Mouse (Mus musculus) limb, embryonic 14.5 days (tissue): ENCODE measurements around the gene Prrx2. TPM values are rescaled to one million over a fixed set of nuclear protein-coding genes. Genes with fewer than 3 reads are reported as not detected.

Source experiments
- ATAC-seq: fragments of 200-750 bp; cut with Nextera tagmentation; 2 replicates; pipeline ENCODE4 v1.8.0; 2017; ENCODE audit warnings: low read depth, moderate number of reproducible peaks, moderate TSS enrichment; ENCODE audit not compliant: low FRiP score
- DNase-seq: peaks from one replicate; pipeline ENCODE4 v3.0.0-alpha.2; 2015; ENCODE audit warnings: low spot score
- H3K27ac ChIP-seq: fragments of 300-500 bp; sonication (generic); replicated peaks from 2 replicates; pipeline ENCODE4 v1.5.1; 2014; ENCODE audit warnings: low read depth, mild to moderate bottlenecking, low read length, moderate library complexity, mixed read lengths
- H3K27me3 ChIP-seq: fragments of 300-500 bp; sonication (generic); 2 replicates; pipeline ENCODE4 v1.6.1; 2014; ENCODE audit warnings: low read length, mixed read lengths; ENCODE audit not compliant: control insufficient read depth, insufficient read depth
- H3K36me3 ChIP-seq: fragments of 300-500 bp; sonication (generic); 2 replicates; pipeline ENCODE4 v1.6.1; 2014; ENCODE audit warnings: mild to moderate bottlenecking, low read length, moderate library complexity, mixed read lengths; ENCODE audit not compliant: control insufficient read depth, insufficient read depth
- H3K4me1 ChIP-seq: fragments of 300-500 bp; sonication (generic); 2 replicates; pipeline ENCODE4 v1.6.1; 2014; ENCODE audit warnings: antibody characterized with exemption, low read length, mixed read lengths; ENCODE audit not compliant: control insufficient read depth, insufficient read depth
- H3K4me2 ChIP-seq: fragments of 300-500 bp; sonication (generic); replicated peaks from 2 replicates; pipeline ENCODE4 v1.6.1; 2014; ENCODE audit warnings: low read depth, mild to moderate bottlenecking, low read length, moderate library complexity; ENCODE audit not compliant: severe bottlenecking
- H3K4me3 ChIP-seq: fragments of 300-500 bp; sonication (generic); replicated peaks from 2 replicates; pipeline ENCODE4 v1.5.1; 2014; ENCODE audit warnings: low read length
- H3K9ac ChIP-seq: fragments of 300-500 bp; sonication (generic); 2 replicates; pipeline ENCODE4 v1.6.1; 2014; ENCODE audit warnings: mild to moderate bottlenecking, low read depth, low read length, moderate library complexity; ENCODE audit not compliant: severe bottlenecking
- H3K9me3 ChIP-seq: fragments of 300-500 bp; sonication (generic); 2 replicates; pipeline ENCODE4 v1.6.1; 2016; ENCODE audit warnings: low read length; ENCODE audit not compliant: control insufficient read depth
- POLR2A ChIP-seq: fragments of 200-500 bp; IDR thresholded peaks from 2 replicates; pipeline ENCODE4 v1.8.0; 2012; ENCODE audit warnings: inconsistent platforms, mild to moderate bottlenecking, moderate library complexity, borderline replicate concordance; ENCODE audit not compliant: insufficient read depth, insufficient read length; ENCODE audit errors: extremely low read depth
- WGBS: fragments of 180-500 bp; shearing (Covaris S2); extraction: QIAGEN DNeasy Blood & Tissue Kit; methylation state at CpG from one replicate; pipeline ENCODE4 v1.1.7; 2014; 5-methylcytosine and 5-hydroxymethylcytosine counted together
- polyA plus RNA-seq, 2 experiments: library from polyadenylated mRNA; depleted of rRNA in 1 of 2; stranded (reverse) in 1 of 2; unstranded in 1 of 2; fragments of >200 nt; fragmentation: Nextera tagmentation in 1 of 2; extraction: Ambion mirVana in 1 of 2; gene quantifications; 2 replicates each; pipeline versions ENCODE4 v1.2.1 to v1.2.3; 2012 to 2014

Prrx2 gene
- polyA plus RNA-seq, 2 experiments, result 93.1 to 176 TPM

GRCm38 (mm10) chr2:30795889-30796275 lies 38.9 kb upstream of the Prrx2 start:
- H3K36me3 ChIP-seq, result no peaks in the 10 kb centered on the region
- no peak overlapping the region for H3K9ac ChIP-seq
- peak overlapping the region; percentile 44 for H3K4me2 ChIP-seq
- WGBS, result 57% methylated on average over 5 of the region's 5 CpGs
- ATAC-seq, result no peak
- peaks cover 19% of the 10 kb centered on the region for H3K4me1 ChIP-seq
- H3K4me3 ChIP-seq, result peak overlapping the region; percentile 26
- DNase-seq, result no peak
- no peak for TF ChIP-seq POLR2A
- H3K27me3 ChIP-seq, result no peaks in the 10 kb centered on the region
- 0 out of 2 replicates have a peak overlapping the region, but pooled peaks have one; percentile 48 for H3K27ac ChIP-seq
- H3K9me3 ChIP-seq, result no peaks in the 10 kb centered on the region

GRCm38 (mm10) chr2:30796382-30796781 lies 38.4 kb upstream of the Prrx2 start:
- Histone ChIP-seq H3K27me3 (0 out of 2 replicates have a peak, but pooled peaks cover under 1% of the 10 kb centered on the region), H3K36me3 (no peaks in the 10 kb centered on the region), H3K4me3 (peak overlapping the region; percentile 26), H3K9me3 (no peaks in the 10 kb centered on the region), H3K4me2 (peak overlapping the region; percentile 44), H3K4me1 (peaks cover 23% of the 10 kb centered on the region), H3K27ac (0 out of 2 replicates have a peak overlapping the region, but pooled peaks have one; percentile 48), H3K9ac (no peak overlapping the region)
- WGBS, result 6% methylated on average over 11 of the region's 11 CpGs
- no peak for TF ChIP-seq POLR2A
- DNase-seq (peak; percentile 95), ATAC-seq (peak; percentile 51)

- no peak for DNase-seq
- Histone ChIP-seq H3K36me3 (no peaks in the 10 kb centered on the region), H3K27me3 (0 out of 2 replicates have a peak, but pooled peaks cover 10% of the 10 kb centered on the region), H3K4me2 (no peak overlapping the region), H3K4me3 (no peak overlapping the region), H3K27ac (no peak overlapping the region), H3K9me3 (no peaks in the 10 kb centered on the region), H3K9ac (no peak overlapping the region), H3K4me1 (peaks cover 25% of the 10 kb centered on the region)
- ATAC-seq, result no peak
- 83% methylated on average over 3 of the region's 3 CpGs for WGBS
- TF ChIP-seq POLR2A, result no peak
Measured at GRCm38 (mm10) chr2:30799456-30799855, 35.3 kb upstream of the Prrx2 start.

GRCm38 (mm10) chr2:30800671-30801066 lies 34.1 kb upstream of the Prrx2 start:
- no peak overlapping the region for H3K9ac ChIP-seq
- no peak overlapping the region for H3K27ac ChIP-seq
- ATAC-seq, result no peak
- 0 out of 2 replicates have a peak, but pooled peaks cover 10% of the 10 kb centered on the region for H3K27me3 ChIP-seq
- 25% methylated on average over 7 of the region's 7 CpGs for WGBS
- no peaks in the 10 kb centered on the region for H3K36me3 ChIP-seq
- H3K4me3 ChIP-seq, result peak overlapping the region; percentile 51
- no peak for DNase-seq
- H3K9me3 ChIP-seq, result no peaks in the 10 kb centered on the region
- peaks cover 24% of the 10 kb centered on the region for H3K4me1 ChIP-seq
- no peak for TF ChIP-seq POLR2A
- H3K4me2 ChIP-seq, result peak overlapping the region; percentile 99

- peak overlapping the region; percentile 99 for H3K4me2 ChIP-seq
- H3K4me3 ChIP-seq, result peak overlapping the region; percentile 51
- WGBS, result 2% methylated on average over 68 of the region's 77 CpGs
- no peak overlapping the region for H3K27ac ChIP-seq
- H3K27me3 ChIP-seq, result 0 out of 2 replicates have a peak, but pooled peaks cover 10% of the 10 kb centered on the region
- no peak for TF ChIP-seq POLR2A
- H3K9me3 ChIP-seq, result no peaks in the 10 kb centered on the region
- H3K4me1 ChIP-seq, result peaks cover 18% of the 10 kb centered on the region
- peak; percentile 31; the same call in 1 of the 2 replicates for ATAC-seq
- DNase-seq, result no peak
- no peaks in the 10 kb centered on the region for H3K36me3 ChIP-seq
- peak overlapping the region; percentile 62 for H3K9ac ChIP-seq
Measured at GRCm38 (mm10) chr2:30801067-30801852, 33.5 kb upstream of the Prrx2 start.
